Comparison of ENCODE assay signal across 9 mouse cellular contexts in the genomic region with DNA sequence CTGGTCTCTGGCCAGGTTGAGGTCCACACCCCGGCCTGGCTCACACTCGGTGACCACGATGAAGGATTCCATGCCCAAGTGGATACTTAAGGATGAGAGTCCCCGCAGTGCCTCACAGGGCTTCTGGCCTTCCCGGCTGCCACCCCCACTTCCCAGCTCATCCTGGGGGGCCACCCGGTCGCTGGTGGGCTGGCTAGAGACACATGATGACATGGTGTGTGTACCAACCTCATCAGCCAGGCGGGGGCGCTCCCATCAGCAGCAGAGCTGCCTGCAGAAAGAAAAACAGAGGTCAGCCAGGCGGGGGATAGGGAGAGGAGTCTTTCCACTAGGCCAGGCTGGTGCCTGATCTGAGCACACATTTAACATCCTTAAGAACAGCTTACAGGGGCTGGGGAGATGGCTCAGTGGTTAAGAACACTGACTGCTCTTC. TPM values are rescaled to one million over a fixed set of nuclear protein-coding genes. Genes with fewer than 3 reads are reported as not detected.
DNase-seq lines count a peak whose midpoint lies in the region; ATAC-seq and TF ChIP-seq lines count a peak whose summit lies in the region.
"Had no signal": no experiment of that assay in that cellular context is flagged by ENCODE, and none has a peak within 500 bp of the region (broad histone marks: within the 10 kb centered on the region; RNA-seq: fewer than 3 reads in every experiment).

No protein-coding gene starts in this region.

- 0 out of 2 replicates have a peak, but pooled peaks cover 4% of the 10 kb centered on the region for H3K4me1 ChIP-seq in forebrain, embryonic 10.5 days
- no peaks in the 10 kb centered on the region for H3K4me1 ChIP-seq in forebrain, embryonic 11.5 days (replicated peaks; ENCODE audit: control insufficient read depth, insufficient read depth, low read length)
- H3K4me1 ChIP-seq in thymus, adult 2 months (replicated peaks; ENCODE audit: control insufficient read depth, insufficient read depth, low read length): 0 out of 2 replicates have a peak, but pooled peaks cover 8% of the 10 kb centered on the region
- peaks cover 33% of the 10 kb centered on the region for H3K4me1 ChIP-seq in heart, embryonic 13.5 days
- H3K4me1 ChIP-seq in lung, embryonic 15.5 days: peaks cover 9% of the 10 kb centered on the region

- no peak overlapping the region for H3K4me2 ChIP-seq in forebrain, embryonic 11.5 days (ENCODE audit: low read depth, low read length, severe bottlenecking)
- peak overlapping the region; percentile 51 for H3K4me2 ChIP-seq in heart, embryonic 13.5 days
- peak overlapping the region; percentile 41 for H3K4me2 ChIP-seq in lung, embryonic 15.5 days

- peak overlapping the region; percentile 51 for H3K27ac ChIP-seq in forebrain, embryonic 10.5 days
- no peak overlapping the region for H3K27ac ChIP-seq in forebrain, embryonic 11.5 days (ENCODE audit: low read depth, low read length)
- no peak overlapping the region for H3K27ac ChIP-seq in thymus, adult 2 months (ENCODE audit: control insufficient read depth, insufficient read depth, low read length)
- peak overlapping the region; percentile 70 for H3K27ac ChIP-seq in heart, embryonic 13.5 days (replicated peaks)
- H3K27ac ChIP-seq in lung, embryonic 15.5 days: peak overlapping the region; percentile 81
- H3K27ac ChIP-seq: macrophage had no signal

- H3K36me3 ChIP-seq in forebrain, embryonic 10.5 days (replicated peaks): peaks cover 46% of the 10 kb centered on the region
- H3K36me3 ChIP-seq in forebrain, embryonic 11.5 days (ENCODE audit: control insufficient read depth, insufficient read depth, low read length): no peaks in the 10 kb centered on the region
- H3K36me3 ChIP-seq in thymus, adult 2 months (ENCODE audit: control insufficient read depth, insufficient read depth, low read length): no peaks in the 10 kb centered on the region
- peaks cover 7% of the 10 kb centered on the region; the same call in 1 of the 2 replicates for H3K36me3 ChIP-seq in heart, embryonic 13.5 days
- peaks cover 4% of the 10 kb centered on the region; the same call in 1 of the 2 replicates for H3K36me3 ChIP-seq in lung, embryonic 15.5 days

- H3K9me3 ChIP-seq in forebrain, embryonic 10.5 days: no peaks in the 10 kb centered on the region
- no peaks in the 10 kb centered on the region for H3K9me3 ChIP-seq in forebrain, embryonic 11.5 days (ENCODE audit: control insufficient read depth, low read length)
- H3K9me3 ChIP-seq in heart, embryonic 13.5 days: no peaks in the 10 kb centered on the region
- no peaks in the 10 kb centered on the region for H3K9me3 ChIP-seq in lung, embryonic 15.5 days

- H3K27me3 ChIP-seq in forebrain, embryonic 10.5 days (ENCODE audit: poor library complexity, severe bottlenecking): no peaks in the 10 kb centered on the region
- no peaks in the 10 kb centered on the region for H3K27me3 ChIP-seq in forebrain, embryonic 11.5 days (ENCODE audit: control insufficient read depth, insufficient read depth, low read length)
- H3K27me3 ChIP-seq in thymus, adult 2 months (ENCODE audit: control insufficient read depth, insufficient read depth, low read length): no peaks in the 10 kb centered on the region
- H3K27me3 ChIP-seq in heart, embryonic 13.5 days (replicated peaks): no peaks in the 10 kb centered on the region
- no peaks in the 10 kb centered on the region for H3K27me3 ChIP-seq in lung, embryonic 15.5 days

- no peak overlapping the region for H3K4me3 ChIP-seq in forebrain, embryonic 10.5 days
- no peak overlapping the region for H3K4me3 ChIP-seq in forebrain, embryonic 11.5 days (ENCODE audit: low read depth, low read length)
- no peak overlapping the region for H3K4me3 ChIP-seq in thymus, adult 2 months (ENCODE audit: control insufficient read depth, insufficient read depth, low read length)
- H3K4me3 ChIP-seq in heart, embryonic 13.5 days: no peak overlapping the region
- H3K4me3 ChIP-seq in lung, embryonic 15.5 days: 0 out of 2 replicates have a peak overlapping the region, but pooled peaks have one; percentile 2

- ATAC-seq in forebrain, embryonic 11.5 days (replicated peaks; ENCODE audit: low FRiP score): no peak
- no peak; the same call in 1 of the 2 replicates for ATAC-seq in heart, embryonic 13.5 days (ENCODE audit: extremely low read depth, insufficient number of reproducible peaks, low FRiP score, low TSS enrichment)
- ATAC-seq in lung, embryonic 15.5 days (ENCODE audit: borderline replicate concordance, extremely low read depth, low FRiP score, low TSS enrichment): no peak; the same call in 1 of the 2 replicates
- no peak for ATAC-seq in megakaryocyte-erythroid progenitor cell, adult 5-6 weeks (replicated peaks; ENCODE audit: low FRiP score, low TSS enrichment, poor library complexity, severe bottlenecking)

- TF ChIP-seq POLR2A in thymus, adult 2 months (IDR thresholded peaks at IDR 0.05; ENCODE audit: control insufficient read depth, extremely low read depth, insufficient read depth, low read length, poor library complexity): no peak

- TF ChIP-seq CTCF in thymus, adult 2 months (IDR thresholded peaks at IDR 0.05; ENCODE audit: borderline replicate concordance, control insufficient read depth, extremely low read depth, insufficient read depth, low read length, poor library complexity): 0 out of 2 replicates have a peak, but pooled peaks have one; percentile 17

- 55% methylated on average over 10 of the region's 10 CpGs for WGBS in forebrain, embryonic 10.5 days
- WGBS in forebrain, embryonic 11.5 days: 65% methylated on average over 10 of the region's 10 CpGs
- 88% methylated on average over 10 of the region's 10 CpGs for WGBS in thymus, adult 2 months
- WGBS in heart, embryonic 13.5 days: 44% methylated on average over 10 of the region's 10 CpGs
- WGBS in lung, embryonic 15.5 days: 36% methylated on average over 10 of the region's 10 CpGs

- H3K9ac ChIP-seq in forebrain, embryonic 11.5 days (ENCODE audit: low read length): no peak overlapping the region
- H3K9ac ChIP-seq in heart, embryonic 13.5 days: peak overlapping the region; percentile 69
- no peak overlapping the region for H3K9ac ChIP-seq in lung, embryonic 15.5 days

- DNase-seq in forebrain, embryonic 10.5 days (ENCODE audit: extremely low spot score, low spot score): no peak
- DNase-seq in forebrain, embryonic 11.5 days (ENCODE audit: low spot score): no peak
- DNase-seq in thymus, adult 2 months: no peak
- no peak for DNase-seq in thymus, postnatal 10 days (ENCODE audit: low spot score in 2 of 2)
- DNase-seq in left cerebral cortex, adult 8-10 months (ENCODE audit: low spot score in 2 of 2): no peak

RNA-seq across cellular contexts. Expression of a gene that starts 15.2 kb away (rescaled TPM):
- 22.6 and 24.1 TPM in 2 replicates for polyA plus RNA-seq in forebrain, embryonic 10.5 days (2016; fragmentation: Nextera tagmentation; extraction: Ambion mirVana)
- 24.4 and 26.3 TPM in 2 replicates for polyA plus RNA-seq in forebrain, embryonic 11.5 days (2014; fragmentation: Nextera tagmentation; extraction: Ambion mirVana)
- polyA plus RNA-seq in thymus, adult 2 months (2012; rRNA removed): 31.1 and 40.9 TPM in 2 replicates
- 14.0 and 14.5 TPM in 2 replicates for polyA plus RNA-seq in heart, embryonic 13.5 days (2015; fragmentation: Nextera tagmentation; extraction: Ambion mirVana)
- polyA plus RNA-seq in lung, embryonic 15.5 days (2015; fragmentation: Nextera tagmentation; extraction: Ambion mirVana): 35.0 and 36.4 TPM in 2 replicates
- total RNA-seq in megakaryocyte-erythroid progenitor cell, adult 5-6 weeks (2014; fragmentation: Nextera tagmentation): 39.0 and 40.9 TPM in 2 replicates
- total RNA-seq in megakaryocyte-erythroid progenitor cell, adult 5-6 weeks (2017): 15.8 and 18.4 TPM in 2 replicates
- total RNA-seq in left cerebral cortex, adult 8-10 months (2022): 100 to 1,000 TPM; 193 to 209 (median 196) TPM

RNA-seq across cellular contexts. Expression of a gene that starts 56.7 kb away (rescaled TPM):
- 4.4 and 5.2 TPM in 2 replicates for polyA plus RNA-seq in forebrain, embryonic 10.5 days (2016; fragmentation: Nextera tagmentation; extraction: Ambion mirVana)
- 5.2 and 5.5 TPM in 2 replicates for polyA plus RNA-seq in forebrain, embryonic 11.5 days (2014; fragmentation: Nextera tagmentation; extraction: Ambion mirVana)
- polyA plus RNA-seq in thymus, adult 2 months (2012; rRNA removed): 41.0 and 51.4 TPM in 2 replicates
- 14.4 and 18.8 TPM in 2 replicates for polyA plus RNA-seq in heart, embryonic 13.5 days (2015; fragmentation: Nextera tagmentation; extraction: Ambion mirVana)
- polyA plus RNA-seq in lung, embryonic 15.5 days (2015; fragmentation: Nextera tagmentation; extraction: Ambion mirVana): 16.6 and 17.5 TPM in 2 replicates
- total RNA-seq in megakaryocyte-erythroid progenitor cell, adult 5-6 weeks (2014; fragmentation: Nextera tagmentation): 15.5 and 29.1 TPM in 2 replicates
- total RNA-seq in megakaryocyte-erythroid progenitor cell, adult 5-6 weeks (2017): 5.7 and 8.8 TPM in 2 replicates
- 10 to 100 TPM; 18.1 to 24.5 (median 23.6) TPM for total RNA-seq in left cerebral cortex, adult 8-10 months (2022)

RNA-seq across cellular contexts. Expression of a gene that starts 57.1 kb away (rescaled TPM):
- 510 and 525 TPM in 2 replicates for polyA plus RNA-seq in forebrain, embryonic 10.5 days (2016; fragmentation: Nextera tagmentation; extraction: Ambion mirVana)
- polyA plus RNA-seq in forebrain, embryonic 11.5 days (2014; fragmentation: Nextera tagmentation; extraction: Ambion mirVana): 536 and 549 TPM in 2 replicates
- polyA plus RNA-seq in thymus, adult 2 months (2012; rRNA removed): 463 and 489 TPM in 2 replicates
- 293 and 310 TPM in 2 replicates for polyA plus RNA-seq in heart, embryonic 13.5 days (2015; fragmentation: Nextera tagmentation; extraction: Ambion mirVana)
- polyA plus RNA-seq in lung, embryonic 15.5 days (2015; fragmentation: Nextera tagmentation; extraction: Ambion mirVana): 431 and 432 TPM in 2 replicates
- total RNA-seq in megakaryocyte-erythroid progenitor cell, adult 5-6 weeks (2014; fragmentation: Nextera tagmentation): 338 and 413 TPM in 2 replicates
- total RNA-seq in megakaryocyte-erythroid progenitor cell, adult 5-6 weeks (2017): 279 and 302 TPM in 2 replicates
- 100 to 1,000 TPM; 201 to 221 (median 205) TPM for total RNA-seq in left cerebral cortex, adult 8-10 months (2022)

Comparison
In these comparisons a context has a peak if more than half of its experiments do, and no peak if none do; other contexts are left out.
1. H3K27ac ChIP-seq: peak in forebrain, embryonic 10.5 days (single experiment), heart, embryonic 13.5 days (single experiment) and lung, embryonic 15.5 days (single experiment); none in forebrain, embryonic 11.5 days (single experiment) and thymus, adult 2 months (single experiment).